Mouse (Mus musculus) CD8-positive naive resting alpha-beta T cell, adult 57 days (primary cell): ENCODE data around the gene Bik. TPM values are rescaled to one million over a fixed set of nuclear protein-coding genes. Genes with fewer than 3 reads are reported as not detected.

Source experiments
- total RNA-seq: library from RNA; stranded (reverse); gene quantifications from one replicate; pipeline ENCODE4 v1.2.4, GENCODE M21; 2023

Gene Bik
- 4.5 TPM for total RNA-seq

DNA sequence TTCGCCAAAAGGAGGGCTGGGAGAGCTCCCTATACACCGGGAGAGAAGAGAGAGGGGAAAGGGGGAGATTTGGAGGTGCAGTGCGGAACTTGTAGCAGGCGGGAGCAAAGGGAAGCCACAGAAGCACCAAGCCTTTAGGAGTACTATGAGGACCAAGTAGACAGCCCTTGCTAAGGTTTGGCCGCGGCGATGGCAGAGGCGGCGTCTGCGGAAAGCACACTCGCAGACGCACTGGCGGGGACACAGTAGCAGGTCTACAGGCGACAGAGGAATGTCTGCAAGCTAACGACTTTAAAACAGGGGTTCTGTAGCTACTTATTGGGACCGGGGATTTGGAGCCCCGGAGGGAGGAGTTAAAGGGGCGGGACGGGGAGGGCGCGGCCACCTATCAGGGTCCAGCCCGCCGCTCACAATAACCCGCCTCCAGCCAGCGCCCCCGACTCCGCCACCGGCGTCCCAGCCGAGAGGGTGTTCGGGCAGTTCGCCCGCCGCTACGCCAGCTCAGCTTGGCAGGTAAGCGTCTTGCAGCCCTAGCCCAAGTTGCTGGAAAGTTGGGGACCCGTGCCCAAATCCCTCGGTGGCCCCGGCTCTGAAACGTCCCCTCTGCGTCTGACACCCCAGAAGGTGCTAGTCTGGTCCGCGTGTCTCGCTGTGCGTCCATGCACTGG, at the start of gene Bik:
Gene Bik (plus strand): TSS at position 439 of the 668 bp plus-strand sequence.

DNA sequence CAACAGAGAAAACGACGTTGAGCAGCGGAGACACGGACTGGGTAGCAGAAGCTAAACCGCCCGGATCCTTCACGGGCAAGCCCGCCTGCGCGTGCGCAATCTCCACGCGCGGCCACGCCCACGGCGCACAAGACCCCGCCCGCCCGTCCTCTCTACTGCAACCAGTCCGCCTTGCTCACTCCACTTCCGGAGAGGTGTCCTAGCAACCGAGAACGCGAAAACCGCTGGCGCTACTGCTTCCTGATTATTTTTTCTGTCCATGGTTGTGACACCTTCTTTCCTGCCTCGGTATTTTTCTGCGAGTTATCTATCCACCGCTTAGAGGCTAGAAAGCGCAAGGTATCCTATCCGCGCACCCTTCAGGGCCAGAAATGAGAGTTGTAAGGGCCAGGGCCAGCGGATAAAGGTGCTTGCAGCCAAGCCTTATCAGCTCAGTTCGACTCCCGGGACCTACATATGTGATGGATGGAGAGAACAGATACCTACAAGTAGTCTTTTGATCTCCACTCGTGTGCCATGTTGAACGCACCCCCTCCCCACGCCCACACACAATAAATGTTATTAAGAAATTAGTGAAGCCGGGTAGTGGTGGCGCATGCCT, 15.8 kb upstream of the Bik start, which contains the start of gene Ttll1:
Gene Ttll1 (minus strand): TSS at position 89 of the 601 bp plus-strand sequence.

DNA sequence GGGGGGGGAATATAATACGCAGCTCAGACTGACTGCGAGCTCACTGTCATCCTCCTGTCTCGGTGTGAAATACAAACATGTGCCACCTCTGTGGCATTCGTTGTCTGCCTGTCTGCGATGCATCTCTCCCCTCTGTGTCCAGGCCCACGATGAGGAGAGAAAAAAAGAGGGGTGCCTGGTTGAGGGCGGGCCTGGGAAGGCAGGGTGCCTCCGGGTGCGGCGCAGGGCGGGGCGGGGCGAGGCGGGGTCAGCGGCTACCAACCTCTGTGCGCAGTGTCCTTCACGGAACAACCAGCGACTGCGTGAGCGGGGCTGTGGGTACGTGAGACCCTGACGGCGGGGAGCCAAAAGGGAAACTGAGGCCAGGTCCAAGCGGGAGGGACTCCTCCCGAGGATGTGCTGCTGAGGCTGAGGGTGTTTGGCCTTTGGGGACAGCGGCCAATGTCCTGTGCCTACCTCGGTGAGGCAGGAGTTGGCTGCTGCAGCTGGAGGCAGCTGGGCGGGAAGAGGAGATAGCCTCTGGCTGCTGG, 36.7 kb downstream of the Bik start, which contains the start of the genes Tspo and Mcat:
Gene Tspo (plus strand): TSS at position 266 of the 530 bp plus-strand sequence.
Gene Mcat (minus strand): TSS at position 461 of the 530 bp plus-strand sequence.

Other genes with a start within 250 kb of the Bik start
- gene Arfgap3, start 176.6 kb upstream of the Bik start, total RNA-seq = 5.6 TPM
- gene Pacsin2, start 62.3 kb upstream of the Bik start, total RNA-seq = 25.7 TPM
- gene Ttll1, start 16.0 kb upstream of the Bik start, total RNA-seq = 7.5 TPM
- 99.1 TPM for gene Tspo, start 36.7 kb downstream of the Bik start, total RNA-seq
- gene Mcat, start 36.9 kb downstream of the Bik start, total RNA-seq = 17.3 TPM
- gene Ttll12, start 68.3 kb downstream of the Bik start, total RNA-seq = 21.9 TPM
- not detected for gene Scube1, start 198.2 kb downstream of the Bik start, total RNA-seq